Mouse (Mus musculus) ES-Bruce4 (cell line): ENCODE measurements around the gene Ddx55. TPM values are rescaled to one million over a fixed set of nuclear protein-coding genes. Genes with fewer than 3 reads are reported as not detected.

ENCODE experiments used
- H3K27ac ChIP-seq: 2 replicates; pipeline ENCODE4 v1.5.1; 2012; ENCODE audit warnings: low read length, inconsistent platforms; ENCODE audit not compliant: insufficient read depth
- H3K27me3 ChIP-seq: 2 replicates; pipeline ENCODE4 v1.6.1; 2012; ENCODE audit warnings: mild to moderate bottlenecking, low read length, inconsistent platforms; ENCODE audit not compliant: control insufficient read depth, poor library complexity, insufficient read depth, severe bottlenecking
- H3K36me3 ChIP-seq: 2 replicates; pipeline ENCODE4 v1.6.1; 2012; ENCODE audit warnings: inconsistent platforms, mild to moderate bottlenecking, low read length, moderate library complexity; ENCODE audit not compliant: control insufficient read depth, poor library complexity, insufficient read depth, severe bottlenecking
- H3K4me1 ChIP-seq: one replicate; pipeline ENCODE4 v1.8.1; 2011; ENCODE audit warnings: low read length; ENCODE audit not compliant: control insufficient read depth, insufficient read depth
- H3K4me3 ChIP-seq: 2 replicates; pipeline ENCODE4 v1.5.1; 2011; ENCODE audit warnings: low read depth, mild to moderate bottlenecking, low read length
- H3K9ac ChIP-seq: 2 replicates; pipeline ENCODE4 v1.6.1; 2012; ENCODE audit warnings: low read depth, mild to moderate bottlenecking, inconsistent platforms; ENCODE audit not compliant: poor library complexity, severe bottlenecking
- H3K9me3 ChIP-seq: replicated peaks from 2 replicates; pipeline ENCODE4 v1.6.1; 2012; ENCODE audit warnings: mild to moderate bottlenecking, low read length, inconsistent platforms; ENCODE audit not compliant: control insufficient read depth, poor library complexity, insufficient read depth, severe bottlenecking
- CTCF ChIP-seq: IDR thresholded peaks from one replicate; pipeline ENCODE4 v1.8.1; 2011; ENCODE audit warnings: low read depth, low read length
- EP300 ChIP-seq: IDR thresholded peaks from 2 replicates; pipeline ENCODE4 v1.6.1; 2011; ENCODE audit warnings: low read depth, low read length; ENCODE audit not compliant: insufficient read depth
- POLR2A ChIP-seq: IDR thresholded peaks from one replicate; pipeline ENCODE4 v1.8.1; 2011; ENCODE audit warnings: low read length; ENCODE audit not compliant: insufficient read depth
- polyA plus RNA-seq: library from polyadenylated mRNA; stranded (reverse); fragments of >200 nt; gene quantifications from 2 replicates; pipeline ENCODE4 v1.2.4, GENCODE M21; 2011; ENCODE audit warnings: low read depth; ENCODE audit not compliant: missing spikeins, insufficient read depth, insufficient read length

Gene Ddx55
- polyA plus RNA-seq, 1 experiment: 13.7 TPM

DNA sequence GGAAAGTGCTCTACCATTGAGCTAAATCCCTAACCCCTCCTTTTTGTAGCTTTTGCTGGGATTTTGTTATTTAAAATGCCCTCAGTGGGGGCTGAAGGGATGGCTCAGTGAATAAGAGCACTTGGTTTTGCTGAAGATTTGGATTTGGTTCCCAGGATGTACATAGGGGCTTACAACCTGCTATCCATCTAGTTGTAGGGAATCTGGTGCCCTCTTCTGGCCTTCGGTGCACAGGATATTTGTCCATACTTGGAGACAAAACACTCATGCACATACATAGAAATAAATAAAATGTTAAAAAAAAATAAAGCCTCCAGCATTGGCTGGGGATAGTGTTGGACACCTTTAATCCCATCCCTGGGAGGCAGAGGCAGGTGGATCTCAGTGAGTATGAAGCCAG lies 2.5 kb downstream of the Ddx55 start:
- H3K36me3 ChIP-seq: peaks cover 17% of the 10 kb centered on the region
- no peak for TF ChIP-seq CTCF
- TF ChIP-seq EP300: no peak
- TF ChIP-seq POLR2A: no peak
- H3K4me3 ChIP-seq: no peak overlapping the region
- H3K27ac ChIP-seq: no peak overlapping the region
- H3K27me3 ChIP-seq: no peaks in the 10 kb centered on the region
- H3K9me3 ChIP-seq: no peaks in the 10 kb centered on the region
- no peak overlapping the region for H3K9ac ChIP-seq
- H3K4me1 ChIP-seq: no peaks in the 10 kb centered on the region

DNA sequence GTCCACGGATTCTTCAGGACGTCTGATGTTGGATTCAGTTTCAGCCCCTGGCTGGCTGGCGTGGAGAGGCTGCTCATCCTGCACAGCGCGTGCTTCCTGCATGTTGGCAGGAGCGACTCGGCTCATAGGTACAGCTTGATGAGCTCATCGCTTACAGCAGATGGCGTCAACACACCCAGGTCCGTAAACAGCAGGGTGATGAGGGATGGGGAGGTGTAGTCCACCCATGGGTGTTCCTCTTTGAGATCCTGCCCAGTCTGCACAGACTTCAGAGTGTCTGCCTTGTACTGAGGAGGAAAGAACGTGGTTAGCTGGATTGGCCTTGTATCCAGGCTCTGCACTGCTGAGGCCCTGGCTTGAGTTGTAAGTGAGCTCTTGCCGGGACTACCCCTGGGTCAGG lies 18.4 kb downstream of the Ddx55 start:
- Histone ChIP-seq H3K9me3 (no peaks in the 10 kb centered on the region), H3K9ac (no peak overlapping the region), H3K27me3 (no peaks in the 10 kb centered on the region), H3K4me1 (no peaks in the 10 kb centered on the region), H3K36me3 (peaks cover 44% of the 10 kb centered on the region), H3K4me3 (no peak overlapping the region), H3K27ac (no peak overlapping the region)
- TF ChIP-seq CTCF (no peak), POLR2A (no peak), EP300 (no peak)

- TF ChIP-seq POLR2A (no peak), EP300 (no peak), CTCF (no peak)
- Histone ChIP-seq H3K27me3 (no peaks in the 10 kb centered on the region), H3K36me3 (peaks cover 30% of the 10 kb centered on the region), H3K27ac (no peak overlapping the region), H3K9me3 (no peaks in the 10 kb centered on the region), H3K4me3 (no peak overlapping the region), H3K4me1 (peaks cover 2% of the 10 kb centered on the region), H3K9ac (no peak overlapping the region)
Observed at GRCm38 (mm10) chr5:124575467-124575866, 22.8 kb downstream of the Ddx55 start.

DNA sequence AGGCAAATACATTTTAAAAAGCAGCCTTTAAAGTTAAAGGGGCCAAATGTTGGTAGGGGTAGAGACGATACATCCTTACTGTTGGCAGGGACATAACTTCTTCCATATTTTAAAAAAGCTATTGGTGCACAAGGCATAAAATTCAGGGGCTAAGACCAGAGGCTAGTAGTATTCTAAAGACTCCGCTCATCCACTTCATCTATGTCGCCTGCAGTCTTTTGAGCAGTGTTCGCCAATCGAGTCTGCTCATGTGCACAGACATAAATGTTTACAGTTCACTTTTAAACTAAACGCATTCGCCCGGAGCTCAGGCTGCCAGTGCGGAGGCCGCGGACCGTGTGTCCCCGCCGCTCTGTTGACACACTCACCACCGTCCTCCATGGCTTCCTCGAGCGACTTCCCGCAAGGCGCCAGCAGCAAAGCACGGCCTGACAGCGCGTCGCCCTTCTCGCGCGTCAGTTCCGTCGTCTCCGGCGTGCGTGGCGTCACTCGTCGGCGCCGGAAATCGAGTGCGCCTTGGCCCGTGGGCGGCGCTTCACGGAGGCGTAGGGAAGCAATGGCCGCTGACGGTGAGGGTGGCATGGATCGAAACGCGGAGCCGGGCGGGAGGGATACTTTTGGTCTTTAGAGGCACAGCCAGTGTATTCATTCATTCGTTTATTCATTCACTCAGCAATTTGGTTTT lies 26.1 kb downstream of the Ddx55 start, which contains the start of the genes Eif2b1 and Gtf2h3:
TSS of gene Eif2b1 (minus strand) at position 499 of the 685 bp plus-strand sequence.
TSS of gene Gtf2h3 (plus strand) at position 508 of the 685 bp plus-strand sequence.
- Histone ChIP-seq H3K27ac (no peak within 1 kb of the TSS), H3K4me1 (peaks cover 2% of the 10 kb centered on the region), H3K4me3 (peak within 1 kb of the TSS; percentile 85), H3K9ac (peak within 1 kb of the TSS; percentile 59), H3K9me3 (no peaks in the 10 kb centered on the region), H3K27me3 (no peaks in the 10 kb centered on the region), H3K36me3 (peaks cover 9% of the 10 kb centered on the region)
- TF ChIP-seq EP300 (peak; percentile 46; the same call in 1 of the 2 replicates), CTCF (no peak), POLR2A (peak; percentile 53)

GRCm38 (mm10) chr5:124582515-124582914 lies 29.9 kb downstream of the Ddx55 start:
- Histone ChIP-seq H3K9me3 (no peaks in the 10 kb centered on the region), H3K27ac (no peak overlapping the region), H3K4me3 (no peak overlapping the region), H3K9ac (no peak overlapping the region), H3K27me3 (no peaks in the 10 kb centered on the region), H3K36me3 (peaks cover 4% of the 10 kb centered on the region; the same call in 1 of the 2 replicates), H3K4me1 (peaks cover 2% of the 10 kb centered on the region)
- TF ChIP-seq POLR2A: no peak
- no peak for TF ChIP-seq EP300
- no peak for TF ChIP-seq CTCF

DNA sequence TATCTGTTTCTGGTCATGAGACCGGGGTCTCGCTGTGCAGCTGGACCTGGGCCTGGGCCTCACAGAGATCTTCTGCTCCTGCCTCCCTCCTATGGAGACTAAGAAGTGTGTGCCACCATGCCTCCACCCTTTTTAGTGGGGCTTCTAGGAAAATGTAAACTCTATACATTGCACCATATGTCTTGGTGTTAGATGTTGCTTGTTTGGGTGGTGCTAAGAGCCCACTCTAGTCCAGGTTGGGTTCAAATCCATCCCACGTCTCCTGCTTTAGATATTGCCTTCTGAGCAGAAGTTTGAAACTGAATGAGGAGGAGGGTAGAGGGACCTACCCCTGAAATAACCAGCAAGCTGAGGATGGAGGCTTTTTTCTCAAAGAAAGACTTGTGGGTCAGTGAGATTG lies 40.1 kb downstream of the Ddx55 start:
- Histone ChIP-seq H3K27me3 (no peaks in the 10 kb centered on the region), H3K4me1 (no peaks in the 10 kb centered on the region), H3K9me3 (no peaks in the 10 kb centered on the region), H3K36me3 (peaks cover 15% of the 10 kb centered on the region), H3K27ac (no peak overlapping the region), H3K9ac (no peak overlapping the region), H3K4me3 (no peak overlapping the region)
- no peak for TF ChIP-seq EP300
- no peak for TF ChIP-seq POLR2A
- TF ChIP-seq CTCF: no peak
